Comparison of ENCODE assay signal across 19 mouse cellular contexts in the genomic region with DNA sequence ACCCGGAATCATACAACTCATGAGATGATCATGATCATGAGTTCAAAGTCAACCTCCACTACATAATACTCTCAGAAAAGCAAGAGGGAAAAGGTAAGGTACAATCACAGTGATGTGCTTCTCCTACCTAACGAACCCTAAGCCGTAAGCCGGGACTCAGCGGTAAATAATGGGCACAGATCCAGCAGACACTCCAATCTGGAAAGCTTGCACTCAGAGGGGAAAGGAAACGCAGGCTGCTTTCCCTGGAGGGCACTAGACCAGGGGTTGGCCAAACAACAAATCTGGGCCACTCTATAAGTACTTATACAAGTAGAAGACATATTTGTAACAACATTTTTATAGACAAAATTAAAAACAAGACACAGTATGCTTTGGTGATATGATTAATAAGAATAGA. TPM values are rescaled to one million over a fixed set of nuclear protein-coding genes. Genes with fewer than 3 reads are reported as not detected.
A peak's percentile ranks its signal among the peaks of the same experiment; 100 is the strongest.
DNase-seq lines count a peak whose midpoint lies in the region; ATAC-seq and TF ChIP-seq lines count a peak whose summit lies in the region.
"Had no signal": no experiment of that assay in that cellular context is flagged by ENCODE, and none has a peak within 500 bp of the region (broad histone marks: within the 10 kb centered on the region; RNA-seq: fewer than 3 reads in every experiment).

No protein-coding gene starts in this region.

- TF ChIP-seq EP300 in lung, postnatal 0 days (IDR thresholded peaks at IDR 0.05): no peak
- no peak for TF ChIP-seq EP300 in heart, adult 2 months (IDR thresholded peaks at IDR 0.05; ENCODE audit: insufficient read depth, low read depth, low read length)

- no peak overlapping the region for H3K4me2 ChIP-seq in lung, postnatal 0 days (replicated peaks; ENCODE audit: low read depth, low read length)
- H3K4me2 ChIP-seq: forebrain, embryonic 13.5 days; heart, embryonic 11.5 days; heart, embryonic 15.5 days; hindbrain, embryonic 13.5 days had no signal

- intact Hi-C loops in heart, adult 2 months (cut with DNase I): loop anchor here (5.0 kb wide), 1 partner anchor 43 kb away; no protein-coding TSS in a partner anchor

- peaks cover 24% of the 10 kb centered on the region for H3K36me3 ChIP-seq in lung, postnatal 0 days (ENCODE audit: insufficient read depth, low read length)
- peaks cover 48% of the 10 kb centered on the region for H3K36me3 ChIP-seq in heart, adult 2 months (ENCODE audit: control insufficient read depth, insufficient read depth, low read length)

- no peak overlapping the region for H3K27ac ChIP-seq in lung, postnatal 0 days (ENCODE audit: low read length)
- H3K27ac ChIP-seq in heart, adult 2 months: no peak overlapping the region
- H3K27ac ChIP-seq: embryonic facial prominence, embryonic 10.5 days; forebrain, embryonic 13.5 days; heart, embryonic 15.5 days; hindbrain, embryonic 13.5 days had no signal

- TF ChIP-seq CTCF in lung, postnatal 0 days (IDR thresholded peaks at IDR 0.05): no peak
- TF ChIP-seq CTCF in heart, adult 2 months (IDR thresholded peaks at IDR 0.05): no peak

- peak; percentile 32 to 44 for DNase-seq in cerebellum, postnatal 14 days
- DNase-seq in cerebellum, postnatal 4 days (ENCODE audit: low spot score in 2 of 2): no peak
- DNase-seq in brain, adult 2 months (ENCODE audit: low read depth, low spot score): peak; percentile 54
- peak; percentile 41 for DNase-seq in lung, postnatal 0 days (ENCODE audit: low spot score)
- DNase-seq in lung, postnatal 36 days: peak; percentile 58
- DNase-seq in heart, adult 2 months: no peak
- DNase-seq in layer of hippocampus, postnatal 36 days: no peak
- DNase-seq: adrenal gland, postnatal 14 days; cerebellum, postnatal 36 days; gastrocnemius, postnatal 10 days; heart, adult 18-20 months; heart, postnatal 14 days had no signal

- no peaks in the 10 kb centered on the region for H3K4me1 ChIP-seq in lung, postnatal 0 days (ENCODE audit: insufficient read depth, low read depth, low read length)
- no peaks in the 10 kb centered on the region; the same call in none of the 2 replicates for H3K4me1 ChIP-seq in heart, adult 2 months (ENCODE audit: control insufficient read depth, insufficient read depth, low read length)
- H3K4me1 ChIP-seq: embryonic facial prominence, embryonic 10.5 days; hindbrain, embryonic 13.5 days had no signal

- no peak overlapping the region for H3K4me3 ChIP-seq in lung, postnatal 0 days (ENCODE audit: low read depth, low read length)
- H3K4me3 ChIP-seq in heart, adult 2 months: no peak overlapping the region
- H3K4me3 ChIP-seq: embryonic facial prominence, embryonic 10.5 days; forebrain, embryonic 13.5 days; heart, embryonic 15.5 days; hindbrain, embryonic 13.5 days had no signal

- no peak for TF ChIP-seq POLR2A in heart, adult 2 months (IDR thresholded peaks at IDR 0.05; ENCODE audit: insufficient read depth, low read depth, low read length)

- ATAC-seq in lung, postnatal 0 days: peak; percentile 53; the same call in 1 of the 2 replicates
- ATAC-seq: activated CD4-positive, CD25-positive, alpha-beta regulatory T cell, adult 4 months; forebrain, embryonic 13.5 days; Patski had no signal

- H3K9ac ChIP-seq in lung, postnatal 0 days (replicated peaks; ENCODE audit: low read depth): no peak overlapping the region
- H3K9ac ChIP-seq in heart, adult 2 months (ENCODE audit: low read depth, low read length): no peak overlapping the region
- H3K9ac ChIP-seq: forebrain, embryonic 13.5 days; heart, embryonic 15.5 days; hindbrain, embryonic 13.5 days had no signal

- 62% methylated on average over 6 of the region's 6 CpGs for WGBS in lung, postnatal 0 days
- WGBS in heart, adult 2 months: 47% methylated on average over 6 of the region's 6 CpGs

- H3K9me3 ChIP-seq in lung, postnatal 0 days (ENCODE audit: low read length): no peaks in the 10 kb centered on the region
- H3K9me3 ChIP-seq: embryonic facial prominence, embryonic 10.5 days; forebrain, embryonic 13.5 days; heart, embryonic 15.5 days; hindbrain, embryonic 13.5 days had no signal

- H3K27me3 ChIP-seq in lung, postnatal 0 days (replicated peaks; ENCODE audit: insufficient read depth, low read length): no peaks in the 10 kb centered on the region
- no peaks in the 10 kb centered on the region for H3K27me3 ChIP-seq in heart, adult 2 months (ENCODE audit: control insufficient read depth, insufficient read depth, low read length)
- H3K27me3 ChIP-seq: forebrain, embryonic 13.5 days; heart, embryonic 15.5 days; hindbrain, embryonic 13.5 days; Patski had no signal

- H3K79me2 ChIP-seq in heart, adult 2 months (replicated peaks; ENCODE audit: control insufficient read depth, insufficient read depth, low read length): no peaks in the 10 kb centered on the region

RNA-seq across cellular contexts. Expression of a gene that starts 36.4 kb away (rescaled TPM):
- 38.0 and 39.9 TPM in 2 replicates for polyA plus RNA-seq in lung, postnatal 0 days (2015; fragmentation: Nextera tagmentation; extraction: Ambion mirVana)
- total RNA-seq in heart, adult 2 months (2021): 10 to 100 TPM; 38.1 to 43.3 TPM
- polyA plus RNA-seq in heart, adult 2 months (2012; rRNA removed): 32.9 and 38.0 TPM in 2 replicates
- 10 to 100 TPM; 46.4 to 61.7 TPM for total RNA-seq in layer of hippocampus, postnatal 36 days (2021)

Comparison
In these comparisons a context has a peak if more than half of its experiments do, and no peak if none do; other contexts are left out.
1. DNase-seq: peak in cerebellum, postnatal 14 days (2 of 2), brain, adult 2 months (single experiment), lung, postnatal 0 days (single experiment) and lung, postnatal 36 days (single experiment); none in cerebellum, postnatal 4 days (0 of 2), heart, adult 2 months (0 of 2) and layer of hippocampus, postnatal 36 days (0 of 2).